Mouse (Mus musculus): Measurements from ENCODE around the gene Cnmd.

Gene Cnmd

DNA sequence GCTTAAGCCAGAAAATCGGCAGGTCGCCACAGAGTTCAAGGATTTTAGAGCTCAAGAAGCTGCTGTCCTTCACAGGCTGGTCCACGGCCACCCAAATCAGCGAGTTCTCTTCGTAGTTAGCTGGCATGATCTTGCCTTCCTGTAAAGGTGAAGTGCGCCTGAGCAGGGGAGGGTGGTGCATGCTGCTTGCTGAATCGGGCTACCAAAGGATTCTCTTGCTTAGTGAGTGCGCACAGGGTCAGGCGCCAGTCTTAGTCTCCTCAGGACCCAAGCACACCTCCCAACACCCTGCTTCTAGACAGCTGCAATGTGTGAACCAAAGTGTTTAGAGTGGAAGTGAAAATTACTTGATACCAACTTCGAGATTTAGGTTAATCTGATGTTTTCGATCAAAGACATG, 16.6 kb downstream of the Cnmd start:
- DNase-seq (ENCODE audit: low spot score in 2 of 2): no peak

DNA sequence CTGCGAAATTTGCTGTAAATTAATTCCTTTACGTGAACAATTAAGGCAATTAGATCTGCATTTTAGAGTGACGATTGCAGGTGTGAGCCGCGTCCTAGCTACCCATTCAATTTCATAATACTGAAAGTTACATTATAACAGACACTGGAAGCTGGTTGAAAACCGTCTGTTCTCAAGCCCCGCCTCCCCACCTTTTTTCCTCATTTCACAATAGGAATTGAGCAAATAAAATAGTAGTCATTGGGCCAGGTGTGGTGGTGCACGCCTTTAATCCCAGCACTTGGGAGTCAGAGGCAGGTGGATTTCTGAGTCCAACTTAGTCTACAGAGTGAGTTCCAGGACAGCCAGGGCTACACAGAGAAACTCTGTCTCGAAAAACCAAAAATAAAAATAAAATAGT, 19.9 kb downstream of the Cnmd start:
- DNase-seq (ENCODE audit: low spot score in 2 of 2): no peak

DNA sequence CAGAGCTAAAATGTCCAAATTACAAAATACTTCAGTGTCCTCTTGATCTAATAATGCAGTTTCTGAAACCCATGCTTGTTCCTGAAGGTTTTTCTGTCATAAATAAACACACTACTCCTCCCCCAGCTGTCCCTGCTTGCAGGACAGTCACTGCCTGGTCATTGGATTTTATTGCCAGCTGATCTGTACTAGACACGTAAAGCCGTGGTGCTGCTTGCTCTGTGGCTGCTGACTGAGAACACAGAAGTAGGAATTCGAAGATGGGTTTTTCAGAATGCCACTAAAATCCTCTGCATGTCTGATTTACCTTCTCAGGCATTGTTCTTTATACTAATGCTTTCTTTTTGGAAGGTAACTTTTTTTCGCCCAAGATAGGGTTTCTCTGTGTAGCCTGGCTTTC, 25.2 kb downstream of the Cnmd start:
- no peak for DNase-seq (ENCODE audit: low spot score in 2 of 2)

DNA sequence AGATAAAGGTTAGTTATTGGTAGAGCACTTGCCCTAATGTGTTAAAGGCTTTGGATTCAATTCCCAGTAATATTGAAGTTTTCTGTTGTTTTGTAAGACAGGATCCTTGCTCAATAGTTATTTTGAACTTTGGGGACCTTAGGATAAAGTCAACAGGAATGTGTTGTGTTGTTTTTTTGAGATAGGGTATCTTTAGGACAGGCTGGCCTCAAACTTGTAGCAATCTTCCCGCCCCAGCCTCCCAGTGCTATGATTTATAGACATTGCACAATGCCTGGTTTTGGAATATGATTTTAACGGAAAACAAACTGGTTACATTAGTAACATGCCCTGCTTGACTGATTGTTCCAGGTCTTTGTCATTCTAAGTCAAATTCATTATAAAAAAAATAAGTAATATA, 28.8 kb downstream of the Cnmd start:
- DNase-seq (ENCODE audit: low spot score in 2 of 2): no peak

DNA sequence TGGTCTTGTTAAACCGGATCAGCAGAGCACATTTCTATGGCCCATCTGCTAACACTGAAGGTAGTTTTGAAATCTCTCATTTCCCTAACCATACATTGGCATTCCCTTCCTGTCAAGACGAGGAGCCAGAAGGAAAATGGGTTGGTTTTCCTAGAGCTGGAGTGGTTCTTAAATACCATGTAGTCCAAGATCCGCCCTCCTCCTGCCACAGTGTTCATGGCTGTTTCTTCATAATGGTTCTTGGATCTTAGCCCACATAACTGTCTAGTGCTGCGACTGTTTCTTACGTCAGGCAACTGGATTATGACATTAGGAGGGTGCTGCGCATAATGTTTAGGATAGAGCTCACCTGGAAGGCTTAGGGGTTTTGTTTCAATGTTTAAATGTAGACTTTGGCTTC, 29.6 kb downstream of the Cnmd start:
- no peak for DNase-seq (ENCODE audit: low spot score in 2 of 2)

DNA sequence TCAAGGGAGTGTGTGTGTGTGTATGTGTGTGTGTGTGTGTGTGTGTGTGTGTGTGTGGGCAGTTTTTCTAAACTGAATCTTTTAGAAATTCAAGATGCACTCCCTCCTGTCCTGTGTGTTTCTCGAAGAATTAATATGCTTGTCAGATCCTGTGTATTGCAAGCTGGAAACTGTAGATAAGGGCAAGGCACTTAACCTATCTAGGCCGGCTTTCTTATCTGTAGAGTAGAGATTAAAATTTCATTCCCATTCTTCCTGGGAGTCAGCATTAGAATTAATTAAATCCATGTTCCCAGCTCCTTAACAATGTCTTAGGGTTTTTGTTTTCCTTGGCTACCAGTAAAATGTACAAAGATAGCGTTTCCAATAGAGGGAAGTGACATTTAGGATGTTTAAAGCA, 40.8 kb downstream of the Cnmd start:
- DNase-seq (ENCODE audit: low spot score in 2 of 2): no peak

DNA sequence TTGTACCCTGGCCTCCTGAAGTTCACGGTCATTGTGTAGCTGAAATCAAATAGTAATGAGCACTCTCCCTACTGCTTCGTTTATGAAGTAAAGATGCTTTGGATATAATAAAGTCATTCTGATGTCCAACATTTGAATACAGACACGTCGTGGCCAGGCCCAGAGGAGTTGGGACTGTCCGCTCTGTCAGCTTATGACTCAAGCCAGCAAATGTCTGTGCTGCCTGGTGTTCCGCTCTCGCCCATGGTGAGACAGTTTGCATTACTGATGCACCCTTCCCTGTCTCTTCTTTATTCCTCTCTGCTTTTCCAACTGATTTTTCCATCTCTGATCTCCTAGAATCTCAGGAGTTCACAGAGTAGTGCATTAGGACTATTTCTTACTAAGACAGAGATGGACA, 42.2 kb downstream of the Cnmd start:
- DNase-seq (ENCODE audit: low spot score in 2 of 2): no peak

DNA sequence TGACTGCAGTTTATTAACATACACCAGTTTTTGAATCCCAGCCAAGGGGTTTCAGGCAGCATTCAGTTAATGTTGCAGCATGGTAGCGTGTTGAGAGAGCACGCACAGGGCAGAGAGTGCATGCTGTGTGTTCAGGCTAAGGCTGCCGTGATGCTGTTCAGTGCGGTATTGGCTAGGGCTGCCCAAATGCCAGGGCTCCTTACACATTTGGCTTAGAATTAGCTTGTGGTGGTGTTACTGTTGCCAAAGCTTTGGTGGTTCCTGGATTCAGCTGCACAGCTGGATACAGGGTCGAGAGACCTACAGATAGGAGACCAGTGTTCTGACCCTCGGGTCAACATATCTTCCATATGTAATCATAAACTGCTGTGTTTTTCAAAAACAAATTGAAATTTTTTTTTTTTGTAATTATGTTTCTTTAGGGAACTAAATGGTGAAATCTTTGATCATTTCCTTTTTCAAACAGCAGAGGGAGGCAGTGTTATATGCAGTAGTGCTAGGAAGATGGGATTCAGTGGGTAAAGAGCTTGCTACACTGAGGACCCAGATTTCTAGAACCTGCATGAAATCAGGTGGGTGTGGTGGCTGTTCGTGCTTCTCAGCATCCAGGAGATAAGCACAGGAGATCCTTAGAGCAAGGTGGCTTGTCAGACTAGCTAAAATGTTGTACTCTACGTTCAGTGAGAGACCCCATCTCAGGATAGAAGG, 44.7 kb downstream of the Cnmd start:
- no peak for DNase-seq (ENCODE audit: low spot score in 2 of 2)

DNA sequence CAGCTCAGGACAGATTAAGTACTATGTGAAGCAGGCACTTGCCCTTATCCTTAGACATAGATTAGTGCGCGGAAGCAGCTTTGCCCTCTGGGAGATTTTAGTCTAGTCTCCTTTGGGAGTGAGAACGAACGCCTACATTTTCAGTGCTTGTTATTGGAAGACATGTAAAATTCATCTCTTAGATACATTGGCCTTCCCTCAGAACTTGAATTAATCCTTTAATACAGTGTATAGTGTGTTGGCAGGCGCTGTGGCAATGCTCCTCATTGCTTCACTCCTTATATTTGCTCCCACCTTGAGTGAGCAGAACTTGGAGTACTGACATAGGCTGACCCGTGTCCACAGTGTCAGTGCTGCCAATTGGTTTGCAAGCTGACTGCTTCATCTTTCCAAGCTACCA, 53.7 kb downstream of the Cnmd start:
- DNase-seq (ENCODE audit: low spot score in 2 of 2): no peak

DNA sequence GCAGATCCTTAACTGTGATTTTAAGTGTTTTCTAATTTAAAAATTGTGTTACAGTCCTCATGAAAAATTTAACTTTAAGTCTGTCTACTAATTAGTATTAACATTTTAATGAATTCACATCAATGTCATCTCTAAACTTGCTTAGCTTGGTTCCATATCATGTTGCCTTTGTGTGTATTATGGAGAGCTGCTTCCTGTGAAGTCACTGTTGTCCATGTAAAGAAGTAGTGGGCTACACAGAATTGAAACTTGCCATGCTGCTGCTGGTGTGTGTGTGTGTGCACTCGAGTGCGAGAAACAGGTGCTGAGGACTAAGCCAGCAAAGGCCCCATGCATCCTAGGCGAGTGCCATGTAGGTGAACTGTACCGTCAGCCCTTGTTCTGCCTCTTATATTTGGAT, 54.6 kb downstream of the Cnmd start:
- DNase-seq (ENCODE audit: low spot score in 2 of 2): no peak

DNA sequence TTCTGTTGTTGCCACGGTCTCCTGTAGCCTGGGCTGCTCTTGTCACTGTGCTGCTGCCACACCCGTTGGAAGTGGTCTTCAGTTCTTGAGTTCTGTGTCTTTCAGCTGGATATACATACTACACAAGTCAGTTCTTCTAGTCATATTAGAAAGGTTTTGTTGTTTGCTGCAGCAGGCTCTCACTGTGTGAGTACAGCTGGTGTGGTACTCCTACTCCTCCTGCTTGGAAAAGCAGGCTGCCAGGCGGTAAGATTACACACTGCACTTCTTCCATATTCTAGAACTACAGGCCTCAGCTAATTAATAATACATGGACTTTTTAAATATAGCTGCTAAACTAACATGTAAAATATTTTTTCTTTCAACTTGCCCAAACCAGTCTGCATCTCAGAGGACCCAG, 55.1 kb downstream of the Cnmd start:
- DNase-seq (ENCODE audit: low spot score in 2 of 2): no peak

DNA sequence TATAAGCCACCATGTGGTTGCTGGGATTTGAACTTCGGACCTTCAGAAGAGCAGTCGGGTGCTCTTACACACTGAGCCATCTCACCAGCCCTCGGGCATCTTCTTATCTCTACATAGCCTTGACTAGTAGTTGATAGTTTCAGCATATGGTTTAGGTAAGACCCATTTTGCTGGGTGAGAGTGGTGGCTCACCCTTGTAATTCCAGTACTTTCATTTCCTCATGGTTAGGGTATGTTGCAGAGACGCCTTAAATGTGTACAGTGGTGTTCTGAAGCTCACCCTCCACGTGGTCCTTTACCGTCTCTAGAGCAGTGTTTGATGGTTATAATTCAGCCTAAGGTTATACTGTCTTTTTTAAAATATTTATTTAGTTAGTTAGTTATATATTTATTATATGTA, 55.6 kb downstream of the Cnmd start:
- no peak for DNase-seq (ENCODE audit: low spot score in 2 of 2)

DNA sequence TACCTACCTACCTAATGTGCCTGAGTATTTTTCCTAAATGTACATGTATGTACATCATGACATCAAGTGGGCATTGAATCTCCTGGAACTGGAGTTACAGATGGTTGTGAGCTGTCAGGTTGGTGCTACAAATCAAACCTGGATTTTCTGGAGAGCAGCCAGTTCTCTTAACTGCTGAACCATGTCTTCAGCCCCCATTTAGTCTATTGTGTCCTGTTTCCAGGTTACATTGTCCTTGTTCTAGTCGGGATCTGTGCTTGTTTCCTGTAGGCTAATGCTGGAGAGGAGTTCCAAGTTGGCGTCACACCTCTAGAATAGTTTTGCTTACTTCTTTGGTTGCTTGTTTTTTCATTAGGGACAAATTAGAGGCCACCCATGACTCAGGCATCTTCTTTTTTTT, 56.1 kb downstream of the Cnmd start:
- no peak for DNase-seq (ENCODE audit: low spot score in 2 of 2)

DNA sequence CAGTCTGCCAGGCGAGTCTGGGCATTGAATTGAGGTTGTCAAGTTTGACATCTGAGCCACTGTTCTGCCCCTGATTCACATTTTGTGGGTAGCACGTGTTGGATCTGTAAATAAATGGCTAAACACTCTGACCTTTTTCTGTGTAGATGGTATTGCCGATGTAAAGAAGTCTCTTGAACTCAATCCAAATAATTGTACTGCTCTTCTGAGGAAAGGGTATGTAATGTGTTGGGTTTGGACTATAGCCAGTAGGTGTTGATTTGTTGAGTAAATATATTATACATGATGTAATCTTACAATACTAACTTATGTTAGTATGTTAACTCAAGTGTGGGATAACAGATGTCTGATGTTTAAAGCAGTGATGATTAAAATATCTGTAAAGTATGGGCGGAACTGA, 65.4 kb downstream of the Cnmd start:
- DNase-seq (ENCODE audit: low spot score in 2 of 2): peak in 1 of 2 experiments; percentile 22

DNA sequence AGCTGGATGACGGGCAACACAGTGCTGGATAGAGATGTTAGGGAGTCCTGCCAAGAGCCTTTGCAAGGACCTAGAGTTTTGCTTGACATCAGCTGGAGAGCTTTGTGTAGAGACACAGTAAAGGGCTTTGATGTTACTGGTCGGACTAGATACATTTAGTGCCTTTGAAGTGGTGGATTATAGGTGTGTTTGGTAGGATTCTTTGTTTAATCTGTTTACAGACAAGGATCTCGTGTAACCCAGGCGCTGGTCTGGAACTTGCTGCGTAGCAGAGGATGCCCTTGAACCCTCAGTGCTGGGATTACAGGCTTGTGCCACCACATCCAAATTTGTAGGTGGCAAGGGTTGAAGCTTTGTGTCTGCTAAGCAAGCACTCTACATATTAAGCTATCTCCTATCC, 67.9 kb downstream of the Cnmd start:
- DNase-seq (ENCODE audit: low spot score in 2 of 2): no peak

DNA sequence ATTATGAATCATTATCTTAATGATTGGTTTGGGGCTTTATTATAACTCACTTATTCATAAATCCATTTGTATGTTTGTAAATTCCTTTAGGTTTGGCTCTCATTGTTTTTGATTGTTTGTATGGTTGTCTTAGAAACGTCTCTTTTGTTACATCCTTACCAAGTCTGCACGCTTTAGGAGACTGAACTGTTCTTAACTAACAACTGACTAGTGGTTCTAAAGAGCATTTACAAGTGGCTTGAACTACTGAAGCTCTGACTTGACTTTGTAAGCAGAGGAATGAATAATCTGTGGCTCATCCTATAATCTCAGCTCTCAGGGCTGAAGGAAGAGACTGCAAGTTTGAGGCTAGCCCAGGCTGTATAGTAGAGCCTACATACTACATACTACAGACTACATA, 70.4 kb downstream of the Cnmd start:
- no peak for DNase-seq (ENCODE audit: low spot score in 2 of 2)

DNA sequence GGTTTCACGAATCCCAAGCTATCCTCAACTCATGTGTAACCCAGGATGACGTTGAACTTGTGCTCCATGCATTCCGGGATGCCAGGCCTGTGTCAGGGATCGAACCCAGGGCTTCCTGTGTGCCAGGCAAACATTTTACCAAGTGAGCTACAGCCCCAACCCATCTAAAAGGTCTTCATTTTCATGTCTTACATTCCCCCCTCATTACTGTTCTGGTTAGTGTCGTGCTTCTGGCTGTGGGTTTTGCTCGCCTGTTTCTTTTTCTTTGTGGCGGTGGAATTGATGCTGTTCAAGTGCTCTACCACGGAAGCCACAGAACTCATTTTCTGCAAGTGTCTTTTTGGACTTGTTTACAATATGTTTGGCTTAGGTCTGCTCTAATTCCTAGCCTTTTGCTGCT, 71.1 kb downstream of the Cnmd start:
- DNase-seq (ENCODE audit: low spot score in 2 of 2): no peak

DNA sequence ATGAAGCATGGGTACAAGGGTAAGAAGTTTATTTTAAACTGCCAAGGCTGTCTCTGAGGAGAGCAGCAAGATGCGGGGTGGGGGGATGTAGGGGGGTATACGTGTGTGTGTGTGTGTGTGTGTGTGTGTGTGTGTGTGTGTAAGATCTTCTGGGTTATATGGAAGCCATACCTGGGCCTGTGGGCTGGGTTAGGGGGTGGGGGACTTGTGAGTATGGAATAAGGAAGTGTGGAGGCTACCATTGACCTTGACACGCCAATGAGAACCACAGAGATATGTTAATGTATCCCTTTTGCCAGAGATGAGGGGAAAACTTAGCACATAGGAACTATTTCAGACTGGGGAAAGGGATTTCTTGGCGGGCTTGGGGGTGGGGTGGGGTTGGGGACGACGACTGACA, 72.6 kb downstream of the Cnmd start:
- no peak for DNase-seq (ENCODE audit: low spot score in 2 of 2)

DNA sequence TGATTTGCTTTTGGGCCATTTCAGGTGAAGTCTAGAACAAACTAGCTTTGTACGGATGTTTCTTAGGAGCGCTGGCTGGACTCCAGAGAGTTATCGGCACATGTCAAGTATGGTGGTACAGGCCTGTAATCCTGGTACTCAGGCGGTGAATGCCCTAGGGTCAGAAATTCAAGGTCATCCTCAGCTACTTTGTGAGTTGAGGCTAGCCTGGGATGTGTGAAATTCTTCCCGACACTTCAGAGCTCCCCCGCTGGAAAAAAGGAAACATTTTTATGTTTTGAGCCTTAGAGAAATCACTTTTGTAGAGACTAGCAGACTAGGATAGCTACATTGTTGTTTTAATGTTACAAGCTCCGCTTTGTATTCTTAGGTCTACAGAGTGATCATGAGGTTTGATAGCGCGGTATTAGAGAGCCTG, 73.4 kb downstream of the Cnmd start:
- no peak for DNase-seq (ENCODE audit: low spot score in 2 of 2)

DNA sequence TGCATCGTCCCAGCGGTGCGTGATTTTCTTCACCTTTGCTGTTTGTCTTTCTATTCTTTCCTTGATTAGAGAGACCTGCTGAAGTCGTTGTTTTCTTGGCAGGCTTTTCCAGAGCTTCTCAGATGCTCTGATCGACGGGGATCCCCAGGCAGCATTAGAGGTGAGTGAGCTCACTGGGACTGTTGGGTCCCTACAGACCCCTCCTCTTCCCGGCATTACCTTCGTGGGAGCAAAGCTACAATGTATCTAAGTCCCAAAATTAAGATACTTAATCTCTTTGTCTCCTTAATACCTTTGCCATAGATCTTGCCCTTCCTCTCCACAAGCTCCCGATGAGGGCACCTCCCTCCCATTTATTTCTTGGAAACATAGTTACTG, 74.1 kb downstream of the Cnmd start:
- DNase-seq (ENCODE audit: low spot score in 2 of 2): no peak

Measured in urinary bladder, adult 18-20 months (tissue).